Mouse (Mus musculus) megakaryocyte-erythroid progenitor cell, adult 5-6 weeks (primary cell): ENCODE results near the gene Gars. TPM values are rescaled to one million over a fixed set of nuclear protein-coding genes. Genes with fewer than 3 reads are reported as not detected.

Experiments
- ATAC-seq: replicated peaks from 2 replicates; pipeline ENCODE4 v1.8.0; 2016; ENCODE audit warnings: mild to moderate bottlenecking, inconsistent platforms; ENCODE audit not compliant: severe bottlenecking, poor library complexity, low FRiP score, low TSS enrichment
- total RNA-seq, 2 experiments: library from RNA; stranded (forward) in 1 of 2; stranded (reverse) in 1 of 2; fragments of 200-1000, 215-1000 nt in 1 of 2; fragments of >200 nt in 1 of 2; fragmentation: Nextera tagmentation in 1 of 2; gene quantifications; 2 replicates each; pipeline ENCODE4 v1.2.3; 2014 to 2017

The Gars gene
- total RNA-seq (2014; fragmentation: Nextera tagmentation), result 115 and 121 TPM in 2 replicates
- total RNA-seq (2017), result 175 and 179 TPM in 2 replicates

- ATAC-seq, result peak; percentile 91
These were observed at the start of gene Gars for GRCm38 (mm10) chr6:55037799-55038670. Gene Gars, plus strand, starts transcription at chr6:55038007.

GRCm38 (mm10) chr6:54988141-54988540 lies 49.7 kb upstream of the Gars start:
- ATAC-seq, result no peak

GRCm38 (mm10) chr6:54991189-54991588 lies 46.6 kb upstream of the Gars start:
- peak; percentile 55 for ATAC-seq

- no peak; the same call in none of the 2 replicates for ATAC-seq
These were observed 45.7 kb upstream of the Gars start for GRCm38 (mm10) chr6:54992141-54992540.

GRCm38 (mm10) chr6:54992734-54993260 lies 45.0 kb upstream of the Gars start, which contains the start of gene Ggct:
Gene Ggct, minus strand, starts transcription at chr6:54992950.
- ATAC-seq, result peak; percentile 99

- ATAC-seq, result no peak
These were observed 41.4 kb upstream of the Gars start for GRCm38 (mm10) chr6:54996361-54996760.

GRCm38 (mm10) chr6:54997726-54998125 lies 40.1 kb upstream of the Gars start:
- ATAC-seq, result no peak

GRCm38 (mm10) chr6:55001320-55001719 lies 36.5 kb upstream of the Gars start:
- ATAC-seq, result no peak

- no peak for ATAC-seq
These were observed 35.4 kb upstream of the Gars start for GRCm38 (mm10) chr6:55002438-55002837.

- no peak for ATAC-seq
These were observed 34.2 kb upstream of the Gars start for GRCm38 (mm10) chr6:55003559-55003958.

GRCm38 (mm10) chr6:55008401-55008800 lies 29.4 kb upstream of the Gars start:
- ATAC-seq, result no peak

GRCm38 (mm10) chr6:55009391-55010230 lies 28.2 kb upstream of the Gars start:
- ATAC-seq, result no peak

GRCm38 (mm10) chr6:55010330-55011091 lies 27.3 kb upstream of the Gars start:
- ATAC-seq, result no peak

- ATAC-seq, result no peak
These were observed 25.3 kb upstream of the Gars start for GRCm38 (mm10) chr6:55012516-55012915.

GRCm38 (mm10) chr6:55014184-55014583 lies 23.6 kb upstream of the Gars start:
- no peak for ATAC-seq

- ATAC-seq, result peak; percentile 72
These were observed 21.6 kb upstream of the Gars start for GRCm38 (mm10) chr6:55016236-55016635.

- ATAC-seq, result peak; percentile 82
These were observed 20.9 kb upstream of the Gars start for GRCm38 (mm10) chr6:55016710-55017583.

GRCm38 (mm10) chr6:55018417-55018816 lies 19.4 kb upstream of the Gars start:
- ATAC-seq, result no peak
